Mouse (Mus musculus) embryo, embryonic 11 days (tissue): ENCODE data around the gene Eif1.
A peak's percentile ranks its signal among the peaks of the same experiment; 100 is the strongest.
"Not testable (repeated sequence)": the region's sequence is repeated elsewhere in the genome, so short reads cannot be mapped to it uniquely, and the experiment has no call there.

Source experiments
- DNase-seq: peaks from one replicate; pipeline ENCODE4 v3.0.0-alpha.2; 2015

The Eif1 gene

GRCm38 (mm10) chr11:100313424-100313823, 6.3 kb upstream of the Eif1 start:
- DNase-seq: no peak

GRCm38 (mm10) chr11:100315439-100315838, 4.2 kb upstream of the Eif1 start:
- no peak for DNase-seq

GRCm38 (mm10) chr11:100317826-100318380, 1.8 kb upstream of the Eif1 start:
- DNase-seq: no peak

GRCm38 (mm10) chr11:100318529-100319451, 895 bp upstream of the Eif1 start:
- no peak for DNase-seq

GRCm38 (mm10) chr11:100320172-100320630, 516 bp downstream of the Eif1 start:
- DNase-seq: peak; percentile 98

- not testable (repeated sequence) for DNase-seq
Measured at GRCm38 (mm10) chr11:100320701-100321410, 1.2 kb downstream of the Eif1 start.

- not testable (repeated sequence) for DNase-seq
Measured at GRCm38 (mm10) chr11:100321479-100322305, 2.0 kb downstream of the Eif1 start.

GRCm38 (mm10) chr11:100322591-100323258, 3.0 kb downstream of the Eif1 start:
- DNase-seq: no peak

GRCm38 (mm10) chr11:100323578-100323977, 3.9 kb downstream of the Eif1 start:
- peak; percentile 78 for DNase-seq

- DNase-seq: no peak
Measured at GRCm38 (mm10) chr11:100325062-100325629, 5.5 kb downstream of the Eif1 start.

- DNase-seq: no peak
Measured at GRCm38 (mm10) chr11:100327316-100327715, 7.6 kb downstream of the Eif1 start.

- no peak for DNase-seq
Measured at GRCm38 (mm10) chr11:100327761-100328160, 8.1 kb downstream of the Eif1 start.

GRCm38 (mm10) chr11:100330235-100330634, 10.6 kb downstream of the Eif1 start:
- DNase-seq: no peak

GRCm38 (mm10) chr11:100330816-100331375, 11.2 kb downstream of the Eif1 start:
- DNase-seq: not testable (repeated sequence)

GRCm38 (mm10) chr11:100332766-100333515, 13.3 kb downstream of the Eif1 start:
- no peak for DNase-seq

GRCm38 (mm10) chr11:100333944-100334457, 14.3 kb downstream of the Eif1 start, which contains the start of gene Gast:
Gene Gast (plus strand): TSS chr11:100334407.
- DNase-seq: no peak

GRCm38 (mm10) chr11:100335731-100336130, 16.0 kb downstream of the Eif1 start:
- peak; percentile 66 for DNase-seq

- DNase-seq: no peak
Measured at GRCm38 (mm10) chr11:100344269-100344668, 24.6 kb downstream of the Eif1 start.

GRCm38 (mm10) chr11:100352076-100352857, 32.6 kb downstream of the Eif1 start:
- DNase-seq: peak; percentile 56
